Mouse (Mus musculus) right cerebral cortex, postnatal 4 days (tissue): Measurements from ENCODE around the gene Ube2l3.
"Not testable (repeated sequence)": the region's sequence is repeated elsewhere in the genome, so short reads cannot be mapped to it uniquely, and the experiment has no call there.

Experiments
- DNase-seq: peaks from one replicate; pipeline ENCODE4 v3.0.0-alpha.2; 2022

Ube2l3 gene

GRCm38 (mm10) chr16:17208389-17209361 lies 6.2 kb upstream of the Ube2l3 start, which contains the start of gene Rimbp3:
Rimbp3 (plus strand) TSS chr16:17208603.
- peak; percentile 92 for DNase-seq

GRCm38 (mm10) chr16:17204990-17205389 lies 2.5 kb upstream of the Ube2l3 start:
- DNase-seq = no peak

GRCm38 (mm10) chr16:17201977-17202376 lies 472 bp downstream of the Ube2l3 start:
- no peak for DNase-seq

- peak; percentile 81 for DNase-seq
Measured at GRCm38 (mm10) chr16:17200953-17201707, 1.3 kb downstream of the Ube2l3 start.

GRCm38 (mm10) chr16:17200121-17200952 lies 2.1 kb downstream of the Ube2l3 start:
- DNase-seq = no peak

- no peak for DNase-seq
Measured at GRCm38 (mm10) chr16:17193823-17194222, 8.6 kb downstream of the Ube2l3 start.

- DNase-seq = no peak
Measured at GRCm38 (mm10) chr16:17185475-17185874, 17.0 kb downstream of the Ube2l3 start.

- DNase-seq = no peak
Measured at GRCm38 (mm10) chr16:17183003-17183402, 19.4 kb downstream of the Ube2l3 start.

GRCm38 (mm10) chr16:17182136-17182535 lies 20.3 kb downstream of the Ube2l3 start:
- no peak for DNase-seq

- no peak for DNase-seq
Measured at GRCm38 (mm10) chr16:17181382-17181781, 21.1 kb downstream of the Ube2l3 start.

GRCm38 (mm10) chr16:17179706-17180105 lies 22.7 kb downstream of the Ube2l3 start:
- no peak for DNase-seq

GRCm38 (mm10) chr16:17177623-17178170 lies 24.8 kb downstream of the Ube2l3 start:
- DNase-seq = no peak

GRCm38 (mm10) chr16:17175765-17176164 lies 26.7 kb downstream of the Ube2l3 start:
- no peak for DNase-seq

GRCm38 (mm10) chr16:17168049-17168448 lies 34.4 kb downstream of the Ube2l3 start:
- DNase-seq = no peak

- DNase-seq = no peak
Measured at GRCm38 (mm10) chr16:17167179-17167578, 35.3 kb downstream of the Ube2l3 start.

GRCm38 (mm10) chr16:17165478-17165877 lies 37.0 kb downstream of the Ube2l3 start:
- not testable (repeated sequence) for DNase-seq

- no peak for DNase-seq
Measured at GRCm38 (mm10) chr16:17154346-17154745, 48.1 kb downstream of the Ube2l3 start.

GRCm38 (mm10) chr16:17151874-17152273 lies 50.6 kb downstream of the Ube2l3 start:
- no peak for DNase-seq

GRCm38 (mm10) chr16:17150520-17151258 lies 51.8 kb downstream of the Ube2l3 start:
- no peak for DNase-seq

- peak; percentile 29 for DNase-seq
Measured at GRCm38 (mm10) chr16:17148084-17148483, 54.4 kb downstream of the Ube2l3 start.

- DNase-seq = peak; percentile 42
Measured at GRCm38 (mm10) chr16:17147391-17147929, 55.0 kb downstream of the Ube2l3 start.
